Mouse (Mus musculus): ENCODE measurements around the gene Tmem63a.

- TF ChIP-seq CTCF (IDR thresholded peaks at IDR 0.05) (no peak), EP300 (IDR thresholded peaks at IDR 0.05) (no peak)
Observed at GRCm38 (mm10) chr1:181008266-181008665, 66.1 kb downstream of the Tmem63a start.
